Mouse (Mus musculus): ENCODE data around the gene Eif4h. TPM values are rescaled to one million over a fixed set of nuclear protein-coding genes. Genes with fewer than 3 reads are reported as not detected.

The Eif4h gene
- total RNA-seq, 2 experiments from 2014 or later: 288 to 289 TPM

Small RNA genes within 50 kb of the gene (microRNA-seq; reads per million reads assigned to microRNA genes)
- not detected for gene Mir7228

Other genes with a start within 250 kb of the Eif4h start
- gene Gtf2ird1, start 182.8 kb downstream of the Eif4h start, total RNA-seq (2021): 10 to 100 TPM; 44.4 to 59.1 TPM
- gene Clip2, start 87.1 kb downstream of the Eif4h start, total RNA-seq (2021): 10 to 100 TPM; 15.1 to 21.0 TPM
- gene Syna, start 79.3 kb downstream of the Eif4h start, total RNA-seq (2021): not detected
- 10 to 100 TPM; 48.2 to 49.4 TPM for gene Rfc2, start 58.1 kb downstream of the Eif4h start, total RNA-seq (2021)
- 1 to 10 TPM; 3.3 to 4.4 TPM for gene Lat2, start 24.5 kb downstream of the Eif4h start, total RNA-seq (2021)
- 10 to 100 TPM; 19.5 to 22.6 TPM for gene Limk1, start 49.1 kb upstream of the Eif4h start, total RNA-seq (2021)
- 10 to 100 TPM; 20.4 to 51.7 TPM for gene Eln, start 107.8 kb upstream of the Eif4h start, total RNA-seq (2021)

Measured in adrenal gland, postnatal 36 days (tissue).